17 mouse cellular contexts compared by ENCODE assay signal in the genomic region with DNA sequence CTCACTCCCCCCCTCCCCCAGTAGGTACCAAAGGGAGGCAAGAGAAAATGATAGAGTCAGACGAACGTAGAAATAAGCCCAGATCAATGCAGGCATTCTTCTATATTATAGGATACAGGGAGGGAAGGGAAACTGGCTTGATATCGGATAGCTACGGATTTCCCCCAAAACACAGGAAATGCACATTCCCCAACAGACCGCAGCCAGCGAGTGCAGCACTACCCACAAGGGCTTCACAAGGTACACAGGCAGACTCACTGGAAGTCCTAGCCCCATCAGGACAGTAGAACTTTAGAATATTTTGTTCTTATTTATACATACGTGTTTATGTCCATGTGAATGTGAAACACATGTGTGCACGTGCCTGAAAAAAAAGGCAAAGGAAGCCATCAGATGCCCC.
DNase-seq lines count a peak whose midpoint lies in the region; ATAC-seq and TF ChIP-seq lines count a peak whose summit lies in the region.
"Had no signal": no experiment of that assay in that cellular context is flagged by ENCODE, and none has a peak within 500 bp of the region (broad histone marks: within the 10 kb centered on the region; RNA-seq: fewer than 3 reads in every experiment).

No protein-coding gene starts in this region.

- TF ChIP-seq EP300 in heart, postnatal 0 days (IDR thresholded peaks at IDR 0.05; ENCODE audit: low read depth): no peak

- WGBS in heart, postnatal 0 days: 60% methylated on average over 8 of the region's 8 CpGs
- WGBS in heart, embryonic 12.5 days: 64% methylated on average over 8 of the region's 8 CpGs
- 83% methylated on average over 8 of the region's 8 CpGs for WGBS in limb, embryonic 10.5 days

- H3K27ac ChIP-seq in heart, postnatal 0 days (ENCODE audit: low read depth): no peak overlapping the region
- no peak overlapping the region for H3K27ac ChIP-seq in heart, embryonic 12.5 days (ENCODE audit: poor library complexity, severe bottlenecking)
- H3K27ac ChIP-seq in bone marrow macrophage, adult 2 months (ENCODE audit: insufficient read depth, low read depth, low read length): no peak overlapping the region
- peak overlapping the region; percentile 50; the same call in 1 of the 2 replicates for H3K27ac ChIP-seq in limb, embryonic 10.5 days
- H3K27ac ChIP-seq: heart, embryonic 13.5 days; hindbrain, embryonic 12.5 days; macrophage; neural tube, embryonic 13.5 days had no signal

- no peak overlapping the region for H3K9ac ChIP-seq in heart, postnatal 0 days (replicated peaks; ENCODE audit: low read depth, low read length)
- H3K9ac ChIP-seq in heart, embryonic 12.5 days: no peak overlapping the region
- H3K9ac ChIP-seq: heart, embryonic 13.5 days; hindbrain, embryonic 12.5 days; lung, embryonic 14.5 days; neural tube, embryonic 13.5 days had no signal

- no peak for ATAC-seq in heart, postnatal 0 days (ENCODE audit: insufficient read depth, low read depth)
- ATAC-seq in heart, embryonic 12.5 days (ENCODE audit: insufficient number of reproducible peaks, low FRiP score): no peak
- ATAC-seq in megakaryocyte-erythroid progenitor cell, adult 5-6 weeks (replicated peaks; ENCODE audit: low FRiP score, low TSS enrichment, poor library complexity, severe bottlenecking): 0 out of 2 replicates have a peak, but pooled peaks have one; percentile 41
- ATAC-seq in erythroblast, adult 5-6 weeks (replicated peaks; ENCODE audit: low FRiP score, poor library complexity, severe bottlenecking): no peak
- ATAC-seq: intestine, postnatal 0 days had no signal

- no peak for TF ChIP-seq CTCF in heart, postnatal 0 days (IDR thresholded peaks at IDR 0.05; ENCODE audit: low read depth)
- TF ChIP-seq CTCF in bone marrow macrophage, adult 2 months (IDR thresholded peaks at IDR 0.05; ENCODE audit: low read depth, low read length): no peak

- no peaks in the 10 kb centered on the region for H3K36me3 ChIP-seq in heart, postnatal 0 days (replicated peaks; ENCODE audit: control insufficient read depth, insufficient read depth, low read length)
- no peaks in the 10 kb centered on the region for H3K36me3 ChIP-seq in heart, embryonic 12.5 days
- no peaks in the 10 kb centered on the region for H3K36me3 ChIP-seq in limb, embryonic 10.5 days
- H3K36me3 ChIP-seq: G1E; heart, embryonic 13.5 days; hindbrain, embryonic 12.5 days; neural tube, embryonic 13.5 days had no signal

- no peaks in the 10 kb centered on the region for H3K9me3 ChIP-seq in heart, postnatal 0 days (replicated peaks; ENCODE audit: control insufficient read depth, low read length)
- H3K9me3 ChIP-seq in heart, embryonic 12.5 days (replicated peaks): no peaks in the 10 kb centered on the region
- H3K9me3 ChIP-seq in limb, embryonic 10.5 days (replicated peaks): no peaks in the 10 kb centered on the region
- H3K9me3 ChIP-seq: heart, embryonic 13.5 days; hindbrain, embryonic 12.5 days; neural tube, embryonic 13.5 days had no signal

- TF ChIP-seq POLR2A in bone marrow macrophage, adult 2 months (IDR thresholded peaks at IDR 0.05; ENCODE audit: borderline replicate concordance, low read depth, low read length): no peak

- H3K4me3 ChIP-seq in heart, postnatal 0 days (ENCODE audit: low read depth, low read length): no peak overlapping the region
- no peak overlapping the region for H3K4me3 ChIP-seq in heart, embryonic 12.5 days
- 0 out of 2 replicates have a peak overlapping the region, but pooled peaks have one; percentile 36 for H3K4me3 ChIP-seq in bone marrow macrophage, adult 2 months (ENCODE audit: insufficient read depth, low read length)
- no peak overlapping the region for H3K4me3 ChIP-seq in limb, embryonic 10.5 days
- H3K4me3 ChIP-seq: heart, embryonic 13.5 days; hindbrain, embryonic 12.5 days; neural tube, embryonic 13.5 days had no signal

- no peaks in the 10 kb centered on the region for H3K27me3 ChIP-seq in heart, postnatal 0 days (ENCODE audit: control insufficient read depth, insufficient read depth, low read length)
- no peaks in the 10 kb centered on the region for H3K27me3 ChIP-seq in heart, embryonic 12.5 days (replicated peaks)
- peaks cover 16% of the 10 kb centered on the region for H3K27me3 ChIP-seq in limb, embryonic 10.5 days (ENCODE audit: low read depth, poor library complexity, severe bottlenecking)

- peak overlapping the region; percentile 18; the same call in 1 of the 2 replicates for H3K4me2 ChIP-seq in heart, postnatal 0 days (ENCODE audit: low read depth, low read length)
- H3K4me2 ChIP-seq in heart, embryonic 12.5 days: no peak overlapping the region
- H3K4me2 ChIP-seq: hindbrain, embryonic 12.5 days; neural tube, embryonic 13.5 days had no signal

- no peaks in the 10 kb centered on the region for H3K4me1 ChIP-seq in heart, postnatal 0 days (ENCODE audit: control insufficient read depth, insufficient read depth)
- H3K4me1 ChIP-seq in heart, embryonic 12.5 days (replicated peaks): peaks cover 9% of the 10 kb centered on the region; the same call in 1 of the 2 replicates
- H3K4me1 ChIP-seq in bone marrow macrophage, adult 2 months (ENCODE audit: control insufficient read depth, insufficient read depth, low read length): peaks cover 14% of the 10 kb centered on the region
- H3K4me1 ChIP-seq in limb, embryonic 10.5 days: peaks cover 34% of the 10 kb centered on the region

- DNase-seq in heart, postnatal 0 days (ENCODE audit: low spot score): no peak
- no peak for DNase-seq in limb, embryonic 10.5 days (ENCODE audit: low spot score)
- DNase-seq in Muller cell, postnatal 12 days (ENCODE audit: inconsistent ontology term): no peak
- no peak for DNase-seq in layer of hippocampus, adult 11-12 months (ENCODE audit: low spot score)
- DNase-seq: cerebellum, adult 9-11 months; gastrocnemius, postnatal 36 days had no signal
